Mouse (Mus musculus) naive thymus-derived CD4-positive, alpha-beta T cell, adult 2 months (primary cell): Measurements from ENCODE around the gene Gm10570.

Experiments
- DNase-seq: peaks from one replicate; pipeline ENCODE4 v3.0.0-alpha.2; 2011; ENCODE audit warnings: low read depth

The Gm10570 gene

GRCm38 (mm10) chr4:130270611-130271347 lies 37.7 kb downstream of the Gm10570 start:
- no peak for DNase-seq

- DNase-seq: no peak
Observed at GRCm38 (mm10) chr4:130270089-130270488, 38.4 kb downstream of the Gm10570 start.

- no peak for DNase-seq
Observed at GRCm38 (mm10) chr4:130268736-130269135, 39.7 kb downstream of the Gm10570 start.

- DNase-seq: no peak
Observed at GRCm38 (mm10) chr4:130267069-130267468, 41.4 kb downstream of the Gm10570 start.

GRCm38 (mm10) chr4:130266601-130267000 lies 41.9 kb downstream of the Gm10570 start:
- DNase-seq: no peak

- DNase-seq: peak; percentile 54
Observed at GRCm38 (mm10) chr4:130264698-130265349, 43.6 kb downstream of the Gm10570 start.

GRCm38 (mm10) chr4:130264131-130264530 lies 44.3 kb downstream of the Gm10570 start:
- no peak for DNase-seq

- no peak for DNase-seq
Observed at GRCm38 (mm10) chr4:130260406-130260805, 48.1 kb downstream of the Gm10570 start.
